Mouse (Mus musculus) CH12.LX (cell line): ENCODE data around the gene Henmt1. TPM values are rescaled to one million over a fixed set of nuclear protein-coding genes. Genes with fewer than 3 reads are reported as not detected.

Source experiments
- DNase-seq: peaks from one replicate; pipeline ENCODE4 v3.0.0-alpha.2; 2013; ENCODE audit errors: extremely low read depth
- H3K27ac ChIP-seq: 2 replicates; pipeline ENCODE4 v1.5.1; 2012; ENCODE audit warnings: low read depth, mild to moderate bottlenecking, control low read depth, moderate library complexity; ENCODE audit not compliant: insufficient read depth
- H3K27me3 ChIP-seq: replicated peaks from 2 replicates; pipeline ENCODE3; 2012; ENCODE audit warnings: inconsistent platforms
- H3K36me3 ChIP-seq, 2 experiments: replicated peaks in 1 of 2; 2 replicates each; pipeline versions ENCODE3 to v1.6.1; 2012; ENCODE audit warnings: inconsistent platforms in 1 of 2, low read length in 1 of 2, mild to moderate bottlenecking in 1 of 2, mixed read lengths in 1 of 2, moderate library complexity in 1 of 2; ENCODE audit not compliant: control insufficient read depth in 1 of 2, insufficient read depth in 1 of 2
- H3K4me1 ChIP-seq, 2 experiments: 2 replicates each; pipeline ENCODE4 v1.6.1; 2012; ENCODE audit warnings: inconsistent platforms in 1 of 2, moderate library complexity in 1 of 2; ENCODE audit not compliant: insufficient read depth in 2 of 2, control insufficient read depth in 1 of 2
- H3K4me2 ChIP-seq: 2 replicates; pipeline ENCODE4 v1.6.1; 2012; ENCODE audit warnings: low read depth, mild to moderate bottlenecking, control low read depth; ENCODE audit not compliant: poor library complexity, insufficient read depth, severe bottlenecking
- H3K4me3 ChIP-seq, 3 experiments: fragments of 150-350 bp in 1 of 3; sonication (generic) in 1 of 3; replicated peaks in 1 of 3; 2 replicates each; pipeline versions ENCODE3 to v1.5.1; 2011 to 2012; ENCODE audit warnings: low read depth in 2 of 3, low read length in 2 of 3, mild to moderate bottlenecking in 2 of 3, moderate library complexity in 2 of 3, control low read depth in 1 of 3, improper control_type of control experiment in 1 of 3, inconsistent platforms in 1 of 3, mixed read lengths in 1 of 3; ENCODE audit not compliant: poor library complexity in 1 of 3
- H3K79me2 ChIP-seq: replicated peaks from 2 replicates; pipeline ENCODE4 v1.6.1; 2012; ENCODE audit warnings: mild to moderate bottlenecking, moderate library complexity; ENCODE audit not compliant: control insufficient read depth, poor library complexity, insufficient read depth, severe bottlenecking; ENCODE audit errors: extremely low read depth
- H3K9ac ChIP-seq: 2 replicates; pipeline ENCODE4 v1.6.1; 2012; ENCODE audit warnings: low read depth, mild to moderate bottlenecking, control low read depth, moderate library complexity; ENCODE audit not compliant: insufficient read depth
- H3K9me3 ChIP-seq: replicated peaks from 2 replicates; pipeline ENCODE3; 2012; ENCODE audit warnings: low read length, inconsistent platforms, mixed read lengths
- BHLHE40 ChIP-seq: IDR thresholded peaks from 2 replicates; pipeline ENCODE4 v1.6.1; 2011; ENCODE audit warnings: mild to moderate bottlenecking, low read depth, low read length, improper control_type of control experiment
- CHD2 ChIP-seq: IDR thresholded peaks from 2 replicates; pipeline ENCODE4 v1.6.1; 2011; ENCODE audit warnings: low read length, improper control_type of control experiment
- CTCF ChIP-seq, 2 experiments: IDR thresholded peaks in 1 of 2; conservative IDR thresholded peaks in 1 of 2; 2 replicates each; pipeline ENCODE4 v1.5.1; 2011 to 2012; ENCODE audit warnings: low read depth in 2 of 2, low read length in 2 of 2, improper control_type of control experiment in 1 of 2, inconsistent platforms in 1 of 2, mild to moderate bottlenecking in 1 of 2, moderate library complexity in 1 of 2
- EP300 ChIP-seq: IDR thresholded peaks from 2 replicates; pipeline ENCODE4 v1.6.1; 2011; ENCODE audit warnings: low read length, improper control_type of control experiment
- HCFC1 ChIP-seq: IDR thresholded peaks from 2 replicates; pipeline ENCODE4 v1.6.1; 2012; ENCODE audit warnings: low read depth, mild to moderate bottlenecking, inconsistent platforms, low read length, improper control_type of control experiment
- IRF4 ChIP-seq: IDR thresholded peaks from 2 replicates; pipeline ENCODE4 v1.6.1; 2014; ENCODE audit warnings: low read depth, mild to moderate bottlenecking, inconsistent platforms, low read length, improper control_type of control experiment
- JUN ChIP-seq: IDR thresholded peaks from 2 replicates; pipeline ENCODE4 v1.6.1; 2011; ENCODE audit warnings: low read depth, mild to moderate bottlenecking, low read length, improper control_type of control experiment, moderate library complexity; ENCODE audit not compliant: insufficient read depth
- MAFK ChIP-seq: IDR thresholded peaks from 2 replicates; pipeline ENCODE4 v1.6.1; 2011; ENCODE audit warnings: low read length, improper control_type of control experiment; ENCODE audit not compliant: insufficient replicate concordance
- NELFE ChIP-seq: IDR thresholded peaks from 2 replicates; pipeline ENCODE4 v1.6.1; 2011; ENCODE audit warnings: low read depth, low read length, improper control_type of control experiment
- NRF1 ChIP-seq: IDR thresholded peaks from 2 replicates; pipeline ENCODE4 v1.6.1; 2014; ENCODE audit warnings: low read depth, mild to moderate bottlenecking, inconsistent platforms, low read length, improper control_type of control experiment, moderate library complexity
- PAX5 ChIP-seq: IDR thresholded peaks from 2 replicates; pipeline ENCODE4 v1.6.1; 2012; ENCODE audit warnings: low read length, inconsistent platforms, mixed read lengths
- POLR2A ChIP-seq: IDR thresholded peaks from 2 replicates; pipeline ENCODE4 v1.6.1; 2011; ENCODE audit warnings: low read depth, mild to moderate bottlenecking, improper control_type of control experiment, low read length
- POLR2AphosphoS2 ChIP-seq: IDR thresholded peaks from 2 replicates; pipeline ENCODE4 v1.6.1; 2011; ENCODE audit warnings: low read depth, low read length, improper control_type of control experiment
- RAD21 ChIP-seq: IDR thresholded peaks from 2 replicates; pipeline ENCODE4 v1.6.1; 2011; ENCODE audit warnings: low read depth, mild to moderate bottlenecking, low read length, improper control_type of control experiment, moderate library complexity
- SIN3A ChIP-seq: IDR thresholded peaks from 2 replicates; pipeline ENCODE4 v1.6.1; 2012; ENCODE audit warnings: low read length, improper control_type of control experiment, inconsistent platforms
- SMC3 ChIP-seq: IDR thresholded peaks from 2 replicates; pipeline ENCODE4 v1.6.1; 2011; ENCODE audit warnings: low read depth, low read length, improper control_type of control experiment
- TBP ChIP-seq: conservative IDR thresholded peaks from 2 replicates; pipeline ENCODE4 v1.6.1; 2011; ENCODE audit warnings: low read depth, low read length, improper control_type of control experiment
- UBTF ChIP-seq: IDR thresholded peaks from 2 replicates; pipeline ENCODE4 v1.6.1; 2012; ENCODE audit warnings: low read depth, mild to moderate bottlenecking, inconsistent platforms, low read length, improper control_type of control experiment, moderate library complexity
- ZC3H11A ChIP-seq: IDR thresholded peaks from 2 replicates; pipeline ENCODE4 v1.6.1; 2012; ENCODE audit warnings: low read depth, mild to moderate bottlenecking, inconsistent platforms, low read length, improper control_type of control experiment
- dilution Hi-C: fragments of 300-500 bp; cut with MboI; formaldehyde crosslinking; loops from 2 replicates; pipeline ENCODE4 v1.14.3; 2020; ENCODE audit warnings: low sequenced_read_pairs; ENCODE audit not compliant: extremely low pct_unique_long_range_greater_than_20kb, extremely low pct_ligation_motif_present
- in situ Hi-C: fragments of 300-500 bp; cut with MboI; formaldehyde crosslinking; loops from 3 replicates; pipeline ENCODE4 v1.14.3; 2019; ENCODE audit warnings: low sequenced_read_pairs, low pct_ligation_motif_present, low pct_unique_long_range_greater_than_20kb, mixed read lengths
- polyA plus RNA-seq: library from polyadenylated mRNA; unstranded; fragments of >175 nt; gene quantifications from 2 replicates; pipeline ENCODE4 v1.2.1, GENCODE M21; 2012; ENCODE audit warnings: low read depth; ENCODE audit not compliant: insufficient read length
- total RNA-seq, 2 experiments: library from RNA; depleted of rRNA; stranded (reverse); fragments of 300-350 nt in 1 of 2; fragments of >200 nt in 1 of 2; gene quantifications; 2 replicates each; pipeline ENCODE4 v1.2.3; 2012 to 2014

Gene Henmt1
- total and polyA plus RNA-seq, 3 experiments = not detected

DNA sequence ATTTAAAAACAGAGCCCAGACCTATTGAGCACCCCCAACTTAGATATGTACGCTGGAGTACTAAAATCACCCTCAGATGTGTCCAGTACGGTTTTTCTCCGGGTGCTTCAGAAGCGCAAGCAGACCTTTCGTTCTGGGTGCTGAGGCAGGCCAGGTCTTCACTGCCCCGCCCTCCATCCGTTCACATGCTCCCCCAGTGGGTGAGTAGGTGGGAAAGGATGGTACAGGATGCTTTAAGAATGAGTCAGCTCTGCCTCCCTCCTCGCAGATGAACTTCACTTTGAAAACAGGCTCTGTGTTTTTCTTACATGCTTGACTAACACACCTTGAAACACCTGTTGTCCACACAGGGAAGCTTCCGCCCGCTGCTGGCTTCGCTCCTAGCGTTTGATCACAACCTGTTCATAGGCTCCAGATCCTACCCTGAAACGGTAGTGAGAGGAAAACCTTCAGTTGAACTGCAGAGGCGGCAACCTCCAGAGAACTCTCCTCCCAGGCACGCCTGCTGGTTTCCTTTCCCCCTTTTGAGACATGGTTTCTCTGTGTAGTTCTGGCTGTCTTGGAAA lies 35.3 kb downstream of the Henmt1 start:
- H3K9me3 ChIP-seq = no peaks in the 10 kb centered on the region
- H3K4me2 ChIP-seq = peak overlapping the region; percentile 17; the same call in 1 of the 2 replicates
- no peaks in the 10 kb centered on the region for H3K79me2 ChIP-seq
- DNase-seq = peak; percentile 3
- H3K36me3 ChIP-seq = peaks cover 0 to 33% of the 10 kb centered on the region in 2 experiments
- dilution Hi-C loops (no loop called here), in situ Hi-C loops (no loop called here)
- no peak overlapping the region for H3K27ac ChIP-seq
- H3K4me1 ChIP-seq = peaks cover 4 to 11% of the 10 kb centered on the region in 2 experiments; a peak in 3 of 4 replicates
- H3K9ac ChIP-seq = no peak overlapping the region
- no peak for TF ChIP-seq JUN
- no peak for TF ChIP-seq HCFC1
- no peak for TF ChIP-seq IRF4
- TF ChIP-seq UBTF = no peak
- TF ChIP-seq SIN3A = no peak
- TF ChIP-seq TBP = no peak
- TF ChIP-seq PAX5 = no peak
- no peak for TF ChIP-seq ZC3H11A
- TF ChIP-seq POLR2AphosphoS2 = no peak
- TF ChIP-seq POLR2A = no peak
- TF ChIP-seq NELFE = no peak
- TF ChIP-seq BHLHE40 = no peak
- no peak for TF ChIP-seq EP300
- no peak overlapping the region for H3K4me3 ChIP-seq
- no peaks in the 10 kb centered on the region for H3K27me3 ChIP-seq

DNA sequence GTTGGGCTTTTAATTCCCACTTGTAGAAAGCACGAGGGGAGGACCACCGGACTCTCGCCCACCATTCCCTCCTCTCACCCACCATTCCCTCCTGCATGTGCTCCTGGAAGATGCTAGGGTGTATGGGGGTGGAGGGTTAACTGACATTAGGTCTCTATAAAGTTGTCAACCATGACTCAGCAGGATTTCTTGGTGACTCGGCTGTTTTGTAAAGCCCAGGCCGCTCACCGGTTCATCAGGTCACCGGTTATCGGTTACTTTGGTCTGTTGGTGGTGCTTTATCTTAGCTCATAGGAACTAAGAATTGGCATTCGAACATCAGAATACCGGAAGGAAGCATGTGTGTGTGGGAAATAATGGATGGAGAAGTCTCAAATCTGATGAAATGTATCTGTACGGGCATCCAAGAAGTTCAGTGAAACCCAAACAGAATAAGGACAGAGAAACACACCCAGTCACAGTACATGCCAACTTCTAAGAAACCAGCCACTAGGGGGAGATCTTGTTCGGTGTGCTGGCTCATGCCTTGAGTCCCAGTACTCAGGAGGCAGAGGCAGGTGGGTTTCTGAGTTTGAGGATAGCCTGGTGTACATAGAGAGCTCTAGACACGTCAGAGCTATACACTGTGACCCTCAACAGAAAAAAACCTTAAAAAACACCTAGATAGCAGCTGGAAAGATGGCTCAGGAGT lies 37.8 kb downstream of the Henmt1 start:
- TF ChIP-seq NRF1 (no peak), MAFK (peak; percentile 52; the same call in 1 of the 2 replicates), RAD21 (peak; percentile 27), SMC3 (peak; percentile 33), CHD2 (no peak), CTCF (conservative IDR thresholded peaks at IDR 0.05 in 1 of 2, IDR thresholded peaks at IDR 0.05 in 1 of 2; ENCODE audit: low read depth in 2 of 2, low read length in 2 of 2) (peak; percentile 40 to 52; a peak in 2 of 4 replicates)
- DNase-seq = peak; percentile 51
- H3K4me2 ChIP-seq = no peak overlapping the region
- H3K27ac ChIP-seq = no peak overlapping the region
- no peaks in the 10 kb centered on the region for H3K9me3 ChIP-seq
- H3K4me3 ChIP-seq = no peak overlapping the region
- H3K4me1 ChIP-seq = peaks cover 4 to 11% of the 10 kb centered on the region in 2 experiments; a peak in 3 of 4 replicates
- H3K36me3 ChIP-seq = peaks cover 0 to 38% of the 10 kb centered on the region in 2 experiments
- no peak overlapping the region for H3K9ac ChIP-seq
- in situ Hi-C loops = no loop called here
- H3K27me3 ChIP-seq = no peaks in the 10 kb centered on the region
- no peaks in the 10 kb centered on the region for H3K79me2 ChIP-seq
- dilution Hi-C loops = no loop called here
